Mouse (Mus musculus) neural tube, embryonic 14.5 days (tissue): ENCODE measurements around the gene Olfr690. TPM values are rescaled to one million over a fixed set of nuclear protein-coding genes. Genes with fewer than 3 reads are reported as not detected.

Source experiments
- ATAC-seq: fragments of 200-750 bp; cut with Nextera tagmentation; 2 replicates; pipeline ENCODE4 v1.8.0; 2017; ENCODE audit warnings: low read depth, mild to moderate bottlenecking, moderate TSS enrichment, moderate library complexity
- H3K27ac ChIP-seq: fragments of 300-500 bp; sonication (generic); 2 replicates; pipeline ENCODE4 v1.5.1; 2014; ENCODE audit warnings: low read depth, mild to moderate bottlenecking, control low read depth, low read length, moderate library complexity, mixed read lengths
- H3K27me3 ChIP-seq: fragments of 300-500 bp; sonication (generic); 2 replicates; pipeline ENCODE4 v1.6.1; 2014; ENCODE audit warnings: low read length; ENCODE audit not compliant: control insufficient read depth, insufficient read depth
- H3K36me3 ChIP-seq: fragments of 300-500 bp; sonication (generic); 2 replicates; pipeline ENCODE4 v1.6.1; 2014; ENCODE audit warnings: low read length, mixed read lengths; ENCODE audit not compliant: control insufficient read depth, insufficient read depth
- H3K4me1 ChIP-seq: fragments of 300-500 bp; sonication (generic); 2 replicates; pipeline ENCODE4 v1.6.1; 2014; ENCODE audit warnings: low read length; ENCODE audit not compliant: control insufficient read depth, insufficient read depth
- H3K4me2 ChIP-seq: fragments of 300-500 bp; sonication (generic); 2 replicates; pipeline ENCODE4 v1.6.1; 2014; ENCODE audit warnings: mild to moderate bottlenecking, low read depth, low read length, control low read depth
- H3K4me3 ChIP-seq: fragments of 300-500 bp; sonication (generic); 2 replicates; pipeline ENCODE4 v1.5.1; 2014; ENCODE audit warnings: low read depth, low read length, control low read depth, mixed read lengths
- H3K9ac ChIP-seq: fragments of 300-500 bp; sonication (generic); replicated peaks from 2 replicates; pipeline ENCODE4 v1.6.1; 2014; ENCODE audit warnings: low read depth, mild to moderate bottlenecking, control low read depth, low read length, mixed read lengths
- H3K9me3 ChIP-seq: fragments of 300-500 bp; sonication (generic); 2 replicates; pipeline ENCODE4 v1.6.1; 2016; ENCODE audit warnings: low read length; ENCODE audit not compliant: control insufficient read depth
- WGBS: fragments of 180-500 bp; shearing (Covaris S2); extraction: QIAGEN DNeasy Blood & Tissue Kit; methylation state at CpG from one replicate; pipeline ENCODE4 v1.1.7; 2014; 5-methylcytosine and 5-hydroxymethylcytosine counted together
- polyA plus RNA-seq: library from polyadenylated mRNA; unstranded; fragments of >200 nt; fragmentation: Nextera tagmentation; extraction: Ambion mirVana; gene quantifications from 2 replicates; pipeline ENCODE4 v1.2.1, GENCODE M21; 2014

Olfr690 gene
- polyA plus RNA-seq: not detected in 2 replicates

DNA sequence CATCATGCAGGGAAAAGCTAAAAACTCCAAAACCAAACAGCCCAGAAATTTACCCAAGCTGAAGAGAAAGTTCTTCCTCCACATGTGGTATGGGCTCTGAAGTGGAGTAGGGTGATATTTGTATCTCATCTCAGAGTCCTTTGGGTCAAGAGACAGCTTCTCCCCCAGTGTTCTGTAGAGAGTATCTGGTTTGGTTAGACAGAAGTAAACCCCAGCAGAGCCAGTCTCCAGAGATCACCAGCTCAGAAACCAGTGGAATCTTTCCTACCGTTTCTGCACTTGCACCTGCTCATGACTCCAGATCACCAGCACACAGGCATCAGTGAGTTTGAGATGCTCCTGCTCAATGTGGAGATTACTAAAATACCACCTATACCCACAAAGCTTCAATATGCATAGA lies at the start of gene Olfr690:
Gene Olfr690 (minus strand): TSS at position 101 of the 400 bp plus-strand sequence.
- Histone ChIP-seq H3K9me3 (no peaks in the 10 kb centered on the region), H3K27me3 (no peaks in the 10 kb centered on the region), H3K27ac (no peak within 1 kb of the TSS), H3K4me1 (no peaks in the 10 kb centered on the region), H3K4me2 (no peak within 1 kb of the TSS), H3K4me3 (no peak within 1 kb of the TSS), H3K9ac (no peak within 1 kb of the TSS), H3K36me3 (no peaks in the 10 kb centered on the region)
- no peak for ATAC-seq
- 76% methylated on average over 1 of the region's 1 CpGs for WGBS

DNA sequence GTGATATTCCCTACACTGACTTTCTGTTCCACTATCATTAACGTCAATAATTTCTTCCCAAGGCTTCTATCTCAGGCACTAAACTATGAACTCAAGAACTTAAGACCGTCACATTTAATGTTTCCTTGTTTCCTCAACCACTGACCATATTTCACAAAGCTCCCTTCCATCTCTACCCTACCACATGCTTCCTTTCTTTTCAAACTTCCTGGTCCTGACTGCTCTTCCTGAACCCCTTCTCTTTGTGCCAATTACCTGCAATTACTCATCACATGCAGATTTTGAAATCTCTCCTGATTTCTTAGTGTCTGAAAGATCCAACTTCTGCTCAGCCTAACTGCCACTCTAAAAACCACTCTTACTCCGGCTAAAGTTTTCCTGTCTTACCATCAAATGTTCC lies 46.4 kb upstream of the Olfr690 start:
- Histone ChIP-seq H3K9me3 (no peaks in the 10 kb centered on the region), H3K27me3 (no peaks in the 10 kb centered on the region), H3K4me2 (no peak overlapping the region), H3K36me3 (peaks cover 70% of the 10 kb centered on the region), H3K4me3 (no peak overlapping the region), H3K27ac (no peak overlapping the region), H3K4me1 (no peaks in the 10 kb centered on the region), H3K9ac (no peak overlapping the region)
- no peak for ATAC-seq
- WGBS: 97% methylated on average over 3 of the region's 3 CpGs

DNA sequence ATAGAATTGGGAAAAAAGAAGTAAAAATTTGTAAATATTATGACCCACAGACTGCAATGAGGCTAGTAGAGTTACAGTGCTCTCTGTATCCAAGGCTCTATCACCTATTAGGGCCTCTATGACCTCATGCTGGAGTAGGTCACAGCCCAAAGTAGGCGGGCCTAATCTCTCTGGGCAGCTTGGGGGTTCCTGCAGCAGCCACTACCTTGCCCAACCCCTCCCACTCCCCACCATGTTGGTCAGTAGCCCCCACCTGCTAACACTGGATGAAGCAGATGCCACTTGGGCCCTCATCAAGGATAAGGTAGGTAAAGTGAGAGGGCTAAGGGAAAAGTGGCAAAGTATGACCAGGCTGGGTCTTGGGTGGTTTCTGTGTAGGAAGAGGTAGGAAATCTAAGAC lies 41.0 kb upstream of the Olfr690 start, which contains the start of gene Gm5901:
Gene Gm5901 (plus strand): TSS at position 173 of the 400 bp plus-strand sequence.
- Histone ChIP-seq H3K36me3 (peaks cover 39% of the 10 kb centered on the region), H3K4me2 (no peak within 1 kb of the TSS), H3K9me3 (no peaks in the 10 kb centered on the region), H3K27me3 (no peaks in the 10 kb centered on the region), H3K4me3 (no peak within 1 kb of the TSS), H3K27ac (no peak within 1 kb of the TSS), H3K9ac (no peak within 1 kb of the TSS), H3K4me1 (no peaks in the 10 kb centered on the region)
- 96% methylated on average over 1 of the region's 1 CpGs for WGBS
- ATAC-seq: no peak

DNA sequence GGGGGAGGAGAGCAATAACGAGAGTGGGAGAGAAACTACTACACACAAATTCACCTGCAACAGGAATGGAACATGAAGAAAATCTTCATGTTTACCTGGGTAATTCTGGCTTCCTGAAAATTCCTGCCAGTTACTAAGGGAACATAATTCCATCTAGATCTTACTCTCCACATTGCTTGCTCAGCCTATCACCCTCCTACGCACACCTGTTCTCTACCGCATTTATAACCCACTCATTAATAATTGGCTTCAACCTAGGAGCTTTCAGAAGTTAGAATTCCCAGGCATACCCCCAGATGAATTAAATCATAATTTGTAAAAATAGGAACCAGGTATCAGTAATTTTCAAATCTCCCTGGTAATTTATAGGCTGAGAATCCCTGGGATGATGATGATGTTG lies 40.1 kb upstream of the Olfr690 start:
- Histone ChIP-seq H3K36me3 (peaks cover 30% of the 10 kb centered on the region), H3K27me3 (no peaks in the 10 kb centered on the region), H3K9me3 (no peaks in the 10 kb centered on the region), H3K4me2 (no peak overlapping the region), H3K27ac (no peak overlapping the region), H3K4me3 (no peak overlapping the region), H3K4me1 (no peaks in the 10 kb centered on the region), H3K9ac (no peak overlapping the region)
- ATAC-seq: no peak
- WGBS: 96% methylated on average over 3 of the region's 3 CpGs

DNA sequence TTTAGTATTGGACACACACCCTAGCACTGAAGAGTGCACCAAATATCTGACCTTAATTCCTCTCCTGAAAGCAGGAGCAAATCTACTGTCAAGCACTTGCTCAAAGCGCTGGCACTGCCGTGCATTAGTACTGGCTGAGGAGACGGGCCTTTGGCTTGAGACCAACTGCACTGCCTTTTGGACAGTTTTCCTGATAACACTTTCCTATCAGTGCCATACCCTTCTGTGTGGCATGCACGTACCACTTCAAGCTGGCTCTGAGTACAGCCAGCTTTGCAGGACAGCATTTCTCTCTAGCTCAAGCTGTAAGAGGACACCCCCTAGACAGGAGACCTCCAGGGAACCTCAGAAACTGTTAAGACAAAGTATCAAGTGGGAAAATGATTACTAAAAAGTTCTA lies 39.6 kb upstream of the Olfr690 start:
- 96% methylated on average over 4 of the region's 4 CpGs for WGBS
- Histone ChIP-seq H3K27ac (no peak overlapping the region), H3K36me3 (peaks cover 26% of the 10 kb centered on the region), H3K9me3 (no peaks in the 10 kb centered on the region), H3K9ac (no peak overlapping the region), H3K4me2 (no peak overlapping the region), H3K4me1 (no peaks in the 10 kb centered on the region), H3K4me3 (no peak overlapping the region), H3K27me3 (no peaks in the 10 kb centered on the region)
- no peak for ATAC-seq

DNA sequence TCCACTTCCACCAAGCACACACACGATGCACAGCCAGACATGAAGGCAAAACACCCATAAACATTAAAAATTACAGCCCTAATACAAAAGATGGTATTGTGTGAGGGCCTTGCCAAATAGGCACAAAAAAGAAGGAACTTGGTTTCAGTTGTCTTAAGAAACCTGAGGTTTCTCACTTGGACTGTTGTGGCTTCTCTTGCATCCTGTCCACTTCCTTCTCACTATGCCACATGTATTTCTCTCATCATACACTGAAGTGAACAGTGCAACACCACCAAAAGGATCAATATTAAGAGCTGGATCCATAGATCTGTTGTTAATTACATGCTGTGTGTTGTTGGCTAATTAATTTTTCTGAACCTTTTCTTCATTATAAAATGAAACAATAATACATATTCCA lies 39.0 kb upstream of the Olfr690 start:
- Histone ChIP-seq H3K27ac (no peak overlapping the region), H3K4me2 (no peak overlapping the region), H3K27me3 (no peaks in the 10 kb centered on the region), H3K9me3 (no peaks in the 10 kb centered on the region), H3K9ac (no peak overlapping the region), H3K4me1 (no peaks in the 10 kb centered on the region), H3K4me3 (no peak overlapping the region), H3K36me3 (peaks cover 20% of the 10 kb centered on the region)
- WGBS: 84% methylated on average over 1 of the region's 1 CpGs
- no peak for ATAC-seq

DNA sequence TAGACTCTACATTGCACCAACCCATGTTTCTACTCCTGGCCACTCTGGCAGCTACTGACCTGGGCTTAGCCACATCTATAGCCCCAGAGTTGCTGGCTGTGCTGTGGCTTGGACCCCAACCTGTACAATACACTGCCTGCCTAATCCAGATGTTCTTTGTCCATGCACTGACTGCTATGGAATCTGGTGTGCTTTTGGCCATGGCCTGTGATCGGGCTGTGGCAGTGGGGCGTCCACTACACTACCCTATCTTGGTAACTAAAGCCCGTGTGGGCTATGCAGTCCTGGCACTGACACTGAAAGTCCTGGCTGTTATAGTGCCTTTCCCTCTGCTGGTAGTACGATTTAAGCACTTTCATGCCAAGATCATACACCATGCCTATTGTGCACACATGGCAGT lies 34.6 kb upstream of the Olfr690 start:
- peaks cover 4% of the 10 kb centered on the region for H3K36me3 ChIP-seq
- H3K27ac ChIP-seq: no peak overlapping the region
- no peak overlapping the region for H3K9ac ChIP-seq
- ATAC-seq: no peak
- no peak overlapping the region for H3K4me2 ChIP-seq
- H3K4me3 ChIP-seq: no peak overlapping the region
- H3K27me3 ChIP-seq: no peaks in the 10 kb centered on the region
- 97% methylated on average over 4 of the region's 4 CpGs for WGBS
- no peaks in the 10 kb centered on the region for H3K9me3 ChIP-seq
- no peaks in the 10 kb centered on the region for H3K4me1 ChIP-seq

DNA sequence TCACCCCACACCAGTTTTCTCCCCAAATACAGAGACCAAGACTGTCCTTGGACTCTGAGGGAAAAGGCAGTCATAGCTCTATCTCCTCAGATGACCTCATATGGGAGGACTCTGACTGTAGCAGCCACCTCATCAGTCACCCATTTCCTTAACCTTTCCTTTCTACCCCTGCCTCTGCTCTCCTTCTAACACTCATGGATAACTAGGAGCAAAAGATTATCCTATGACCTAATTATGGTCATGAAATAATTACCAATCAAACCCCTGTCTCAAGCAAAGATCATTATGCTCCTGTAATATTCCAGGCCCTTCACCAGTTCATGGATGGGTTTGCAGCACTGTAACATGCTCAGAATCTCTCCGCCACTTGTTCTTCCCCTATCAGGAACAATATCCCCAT lies 34.0 kb upstream of the Olfr690 start, which contains the start of gene Olfr692:
Gene Olfr692 (plus strand): TSS at position 301 of the 400 bp plus-strand sequence.
- Histone ChIP-seq H3K27ac (no peak within 1 kb of the TSS), H3K4me2 (no peak within 1 kb of the TSS), H3K36me3 (no peaks in the 10 kb centered on the region), H3K9me3 (no peaks in the 10 kb centered on the region), H3K27me3 (no peaks in the 10 kb centered on the region), H3K4me3 (no peak within 1 kb of the TSS), H3K9ac (no peak within 1 kb of the TSS), H3K4me1 (no peaks in the 10 kb centered on the region)
- ATAC-seq: no peak
- 100% methylated on average over 1 of the region's 1 CpGs for WGBS

DNA sequence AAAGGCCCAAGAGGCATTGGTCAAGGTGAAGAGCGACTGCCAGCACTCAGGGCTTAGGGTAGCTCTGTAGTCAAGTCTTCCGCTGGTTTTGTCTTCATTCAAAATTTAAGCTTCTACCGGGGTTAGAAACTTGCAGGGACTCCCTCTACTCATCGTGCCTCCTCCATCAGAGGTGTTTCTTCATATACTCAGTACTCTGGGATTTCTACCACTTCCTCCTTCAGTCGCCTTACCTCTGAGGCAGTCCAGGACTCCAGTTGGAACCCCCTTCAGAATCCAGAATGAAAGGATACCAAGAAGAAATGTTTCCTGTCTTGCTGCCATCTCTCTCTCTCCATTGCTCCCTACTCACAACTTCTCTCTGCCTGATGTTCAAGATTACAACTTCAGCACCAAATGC lies 33.4 kb upstream of the Olfr690 start:
- Histone ChIP-seq H3K4me2 (no peak overlapping the region), H3K9ac (no peak overlapping the region), H3K36me3 (no peaks in the 10 kb centered on the region), H3K9me3 (no peaks in the 10 kb centered on the region), H3K27ac (no peak overlapping the region), H3K4me1 (no peaks in the 10 kb centered on the region), H3K4me3 (no peak overlapping the region), H3K27me3 (no peaks in the 10 kb centered on the region)
- WGBS: 91% methylated on average over 5 of the region's 5 CpGs
- no peak for ATAC-seq
